Mouse (Mus musculus) forebrain, postnatal 0 days (tissue): ENCODE measurements around the gene Colgalt1. TPM values are rescaled to one million over a fixed set of nuclear protein-coding genes. Genes with fewer than 3 reads are reported as not detected.

Experiments
- ATAC-seq: fragments of 200-750 bp; cut with Nextera tagmentation; 2 replicates; pipeline ENCODE4 v1.8.0; 2017; ENCODE audit warnings: mild to moderate bottlenecking, moderate library complexity
- DNase-seq: peaks from one replicate; pipeline ENCODE4 v3.0.0-alpha.2; 2015
- H3K27ac ChIP-seq: fragments of 300-500 bp; sonication (generic); 2 replicates; pipeline ENCODE4 v1.5.1; 2014; ENCODE audit warnings: low read depth, mild to moderate bottlenecking, antibody characterized with exemption, low read length, moderate library complexity, mixed read lengths
- H3K27me3 ChIP-seq: fragments of 300-500 bp; sonication (generic); 2 replicates; pipeline ENCODE4 v1.6.1; 2014; ENCODE audit warnings: mild to moderate bottlenecking, low read length, mixed read lengths; ENCODE audit not compliant: insufficient read depth
- H3K36me3 ChIP-seq: fragments of 300-500 bp; sonication (generic); 2 replicates; pipeline ENCODE4 v1.6.1; 2014; ENCODE audit warnings: mild to moderate bottlenecking, moderate library complexity; ENCODE audit not compliant: insufficient read depth
- H3K4me1 ChIP-seq: fragments of 300-500 bp; sonication (generic); 2 replicates; pipeline ENCODE4 v1.6.1; 2014; ENCODE audit warnings: antibody characterized with exemption; ENCODE audit not compliant: insufficient read depth
- H3K4me2 ChIP-seq: fragments of 300-500 bp; sonication (generic); 2 replicates; pipeline ENCODE4 v1.6.1; 2014; ENCODE audit warnings: low read depth, mild to moderate bottlenecking, moderate library complexity
- H3K4me3 ChIP-seq: fragments of 300-500 bp; sonication (generic); 2 replicates; pipeline ENCODE4 v1.5.1; 2014; ENCODE audit warnings: low read depth, low read length, mixed read lengths
- H3K9ac ChIP-seq: fragments of 300-500 bp; sonication (generic); 2 replicates; pipeline ENCODE4 v1.6.1; 2014; ENCODE audit warnings: mild to moderate bottlenecking
- H3K9me3 ChIP-seq: fragments of 300-500 bp; sonication (generic); 2 replicates; pipeline ENCODE4 v1.6.1; 2016; ENCODE audit warnings: low read length
- CTCF ChIP-seq: sonication (generic); IDR thresholded peaks from 2 replicates; pipeline ENCODE4 v1.5.1; 2016; ENCODE audit warnings: antibody characterized with exemption, control low read depth, low read depth
- WGBS: fragments of 180-500 bp; shearing (Covaris S2); extraction: QIAGEN DNeasy Blood & Tissue Kit; methylation state at CpG from one replicate; pipeline ENCODE4 v1.1.7; 2014; 5-methylcytosine and 5-hydroxymethylcytosine counted together
- polyA plus RNA-seq: library from polyadenylated mRNA; unstranded; fragments of >200 nt; fragmentation: Nextera tagmentation; extraction: Ambion mirVana; gene quantifications from 2 replicates; pipeline ENCODE4 v1.2.1, GENCODE M21; 2015
- total RNA-seq: library from RNA; depleted of rRNA; stranded (reverse); fragments of >200 nt; gene quantifications from 2 replicates; pipeline ENCODE4 v1.2.3, GENCODE M21; 2014

The Colgalt1 gene
- total and polyA plus RNA-seq, 2 experiments from 2014 or later, result 58.4 to 84.3 TPM

- WGBS, result 7% methylated on average over 27 of the region's 27 CpGs
- peak overlapping the region; percentile 31 for H3K9ac ChIP-seq
Observed at GRCm38 (mm10) chr8:71595862-71596261, 14.9 kb upstream of the Colgalt1 start.

DNA sequence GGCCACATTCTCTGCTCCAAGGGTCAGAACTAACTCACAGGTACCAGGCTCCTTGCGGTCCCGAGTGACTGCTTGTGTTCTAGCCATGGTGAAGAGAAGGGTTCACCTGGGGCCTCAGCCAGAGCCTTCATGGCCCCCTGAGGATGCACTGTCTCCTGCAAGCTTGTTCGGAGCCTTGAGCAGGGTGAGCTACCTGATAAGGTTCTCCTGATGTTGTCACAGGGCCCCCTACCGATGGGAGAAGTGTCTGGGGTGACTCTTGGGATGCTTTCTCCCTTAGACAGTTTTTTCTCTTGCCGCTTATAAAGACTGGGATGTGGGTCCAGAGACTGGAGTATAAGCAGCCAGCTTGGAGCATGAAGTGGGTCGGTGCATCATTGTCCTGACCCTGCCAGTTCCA, 14.4 kb upstream of the Colgalt1 start:
- no peak for TF ChIP-seq CTCF
- H3K4me2 ChIP-seq, result peak overlapping the region; percentile 39; the same call in 1 of the 2 replicates
- no peak overlapping the region for H3K4me3 ChIP-seq
- H3K9ac ChIP-seq, result 0 out of 2 replicates have a peak overlapping the region, but pooled peaks have one; percentile 31
- H3K36me3 ChIP-seq, result peaks cover 5% of the 10 kb centered on the region; the same call in 1 of the 2 replicates
- no peak overlapping the region for H3K27ac ChIP-seq
- no peak for ATAC-seq
- H3K4me1 ChIP-seq, result peaks cover 7% of the 10 kb centered on the region; the same call in 1 of the 2 replicates
- H3K9me3 ChIP-seq, result no peaks in the 10 kb centered on the region
- H3K27me3 ChIP-seq, result no peaks in the 10 kb centered on the region; the same call in 1 of the 2 replicates
- DNase-seq, result no peak
- 60% methylated on average over 6 of the region's 6 CpGs for WGBS

More at GRCm38 (mm10) chr8:71595862-71596261, 14.9 kb upstream of the Colgalt1 start:
- Histone ChIP-seq H3K27me3 (no peaks in the 10 kb centered on the region; the same call in 1 of the 2 replicates), H3K4me1 (peaks cover 10% of the 10 kb centered on the region), H3K9me3 (no peaks in the 10 kb centered on the region), H3K36me3 (peaks cover 5% of the 10 kb centered on the region; the same call in 1 of the 2 replicates), H3K27ac (no peak overlapping the region), H3K4me2 (peak overlapping the region; percentile 39), H3K4me3 (0 out of 2 replicates have a peak overlapping the region, but pooled peaks have one; percentile 5)
- TF ChIP-seq CTCF, result peak; percentile 100
- peak; percentile 53 for ATAC-seq
- DNase-seq, result peak; percentile 89

DNA sequence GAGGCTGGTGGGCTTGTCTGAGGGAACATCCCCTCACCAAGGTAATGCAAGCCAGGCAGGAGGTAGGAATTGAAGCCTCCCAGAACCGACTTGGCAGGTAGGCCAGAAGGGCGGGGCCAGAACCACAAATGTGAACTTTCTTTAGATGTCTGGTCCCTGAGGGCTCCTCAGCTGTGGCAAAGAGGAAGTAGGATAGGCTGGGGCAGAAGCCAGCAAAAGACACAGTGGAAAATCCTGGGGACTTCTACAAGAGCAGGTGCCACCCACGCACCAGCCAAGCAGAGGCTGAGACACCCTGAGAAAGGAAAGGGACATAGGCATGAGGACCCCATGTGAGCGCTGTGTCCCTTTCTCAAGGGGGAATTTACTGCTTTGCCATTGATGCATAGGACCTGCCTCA, 14.0 kb upstream of the Colgalt1 start:
- no peak for ATAC-seq
- Histone ChIP-seq H3K27ac (no peak overlapping the region), H3K36me3 (peaks cover 5% of the 10 kb centered on the region; the same call in 1 of the 2 replicates), H3K4me2 (no peak overlapping the region), H3K9ac (no peak overlapping the region), H3K9me3 (no peaks in the 10 kb centered on the region), H3K4me1 (peaks cover 7% of the 10 kb centered on the region; the same call in 1 of the 2 replicates), H3K27me3 (peaks cover under 1% of the 10 kb centered on the region; the same call in 1 of the 2 replicates), H3K4me3 (no peak overlapping the region)
- no peak for DNase-seq
- 82% methylated on average over 4 of the region's 4 CpGs for WGBS
- TF ChIP-seq CTCF, result no peak

- Histone ChIP-seq H3K4me2 (no peak within 1 kb of the TSS), H3K9ac (no peak within 1 kb of the TSS), H3K27me3 (peaks cover 4% of the 10 kb centered on the region; the same call in 1 of the 2 replicates), H3K9me3 (no peaks in the 10 kb centered on the region), H3K36me3 (peaks cover 5% of the 10 kb centered on the region; the same call in 1 of the 2 replicates), H3K27ac (no peak within 1 kb of the TSS), H3K4me1 (peaks cover 7% of the 10 kb centered on the region; the same call in 1 of the 2 replicates), H3K4me3 (no peak within 1 kb of the TSS)
- TF ChIP-seq CTCF, result no peak
- WGBS, result 74% methylated on average over 3 of the region's 3 CpGs
- DNase-seq (no peak), ATAC-seq (no peak)
Observed at GRCm38 (mm10) chr8:71597451-71597850, 13.3 kb upstream of the Colgalt1 start, which contains the start of gene Fam129c. TSS of gene Fam129c (plus strand) at chr8:71597648.

DNA sequence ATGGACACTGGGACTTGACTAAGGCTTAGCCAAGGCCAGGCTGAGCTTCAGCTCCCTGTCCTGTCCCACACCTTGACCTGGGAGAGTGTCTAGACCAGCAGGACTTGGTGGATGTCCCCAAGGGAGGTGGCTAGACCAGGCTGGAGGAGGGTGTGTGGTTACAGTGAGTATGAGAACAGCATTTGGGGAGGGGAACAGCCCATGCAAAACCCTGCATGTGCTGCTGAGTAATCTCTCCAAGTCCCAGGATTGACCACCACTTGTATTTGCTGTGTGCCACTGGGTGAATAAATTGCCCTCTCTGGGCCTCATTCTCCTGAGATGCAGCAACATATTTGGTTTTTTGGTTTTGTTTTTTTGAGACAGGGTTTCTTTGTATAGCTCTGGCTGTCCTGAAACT, 12.4 kb upstream of the Colgalt1 start:
- Histone ChIP-seq H3K36me3 (peaks cover 5% of the 10 kb centered on the region; the same call in 1 of the 2 replicates), H3K4me3 (no peak overlapping the region), H3K27ac (no peak overlapping the region), H3K9me3 (no peaks in the 10 kb centered on the region), H3K4me2 (no peak overlapping the region), H3K4me1 (no peaks in the 10 kb centered on the region; the same call in 1 of the 2 replicates), H3K27me3 (peaks cover 9% of the 10 kb centered on the region), H3K9ac (no peak overlapping the region)
- no peak for TF ChIP-seq CTCF
- no peak for DNase-seq
- ATAC-seq, result no peak

GRCm38 (mm10) chr8:71598841-71599240, 12.0 kb upstream of the Colgalt1 start:
- peaks cover 5% of the 10 kb centered on the region; the same call in 1 of the 2 replicates for H3K36me3 ChIP-seq
- no peaks in the 10 kb centered on the region for H3K4me1 ChIP-seq
- DNase-seq (no peak), ATAC-seq (no peak)
- peaks cover 12% of the 10 kb centered on the region for H3K27me3 ChIP-seq
- no peaks in the 10 kb centered on the region for H3K9me3 ChIP-seq
- H3K27ac ChIP-seq, result no peak overlapping the region
- no peak overlapping the region for H3K4me2 ChIP-seq
- no peak overlapping the region for H3K4me3 ChIP-seq
- no peak for TF ChIP-seq CTCF
- WGBS, result 92% methylated on average over 5 of the region's 5 CpGs
- H3K9ac ChIP-seq, result no peak overlapping the region

GRCm38 (mm10) chr8:71601939-71602665, 8.7 kb upstream of the Colgalt1 start:
- 5% methylated on average over 59 of the region's 65 CpGs for WGBS

More at GRCm38 (mm10) chr8:71601939-71602665, 8.7 kb upstream of the Colgalt1 start:
- Histone ChIP-seq H3K4me1 (no peaks in the 10 kb centered on the region), H3K36me3 (no peaks in the 10 kb centered on the region; the same call in 1 of the 2 replicates), H3K4me3 (peak overlapping the region; percentile 33), H3K27me3 (peaks cover 13% of the 10 kb centered on the region), H3K9me3 (no peaks in the 10 kb centered on the region), H3K27ac (peak overlapping the region; percentile 50; the same call in 1 of the 2 replicates), H3K4me2 (peak overlapping the region; percentile 52), H3K9ac (peak overlapping the region; percentile 44)
- ATAC-seq (peak; percentile 76), DNase-seq (no peak)
- no peak for TF ChIP-seq CTCF
